Mouse (Mus musculus) heart, embryonic 12.5 days (tissue): ENCODE measurements around the gene Atp6v0a1. TPM values are rescaled to one million over a fixed set of nuclear protein-coding genes. Genes with fewer than 3 reads are reported as not detected.

Experiments used
- ATAC-seq: fragments of 200-750 bp; cut with Nextera tagmentation; 2 replicates; pipeline ENCODE4 v1.8.0; 2017; ENCODE audit warnings: moderate TSS enrichment, moderate library complexity; ENCODE audit not compliant: insufficient number of reproducible peaks, low FRiP score
- H3K27ac ChIP-seq: fragments of 300-500 bp; sonication (generic); 2 replicates; pipeline ENCODE4 v1.5.1; 2016; ENCODE audit warnings: mild to moderate bottlenecking, moderate library complexity; ENCODE audit not compliant: poor library complexity, severe bottlenecking
- H3K27me3 ChIP-seq: fragments of 300-500 bp; sonication (generic); replicated peaks from 2 replicates; pipeline ENCODE4 v1.6.1; 2016; ENCODE audit warnings: mild to moderate bottlenecking, moderate library complexity
- H3K36me3 ChIP-seq: fragments of 300-500 bp; sonication (generic); 2 replicates; pipeline ENCODE4 v1.6.1; 2016; ENCODE audit warnings: mild to moderate bottlenecking, moderate library complexity
- H3K4me1 ChIP-seq: fragments of 300-500 bp; sonication (generic); replicated peaks from 2 replicates; pipeline ENCODE4 v1.6.1; 2016; ENCODE audit warnings: mild to moderate bottlenecking
- H3K4me2 ChIP-seq: fragments of 300-500 bp; sonication (generic); 2 replicates; pipeline ENCODE4 v1.6.1; 2016; ENCODE audit warnings: mild to moderate bottlenecking, moderate library complexity
- H3K4me3 ChIP-seq: fragments of 300-500 bp; sonication (generic); 2 replicates; pipeline ENCODE4 v1.5.1; 2016; ENCODE audit warnings: mild to moderate bottlenecking
- H3K9ac ChIP-seq: fragments of 300-500 bp; sonication (generic); 2 replicates; pipeline ENCODE4 v1.6.1; 2016; ENCODE audit warnings: mild to moderate bottlenecking, moderate library complexity
- H3K9me3 ChIP-seq: fragments of 300-500 bp; sonication (generic); replicated peaks from 2 replicates; pipeline ENCODE4 v1.6.1; 2016; ENCODE audit warnings: mild to moderate bottlenecking, moderate library complexity
- WGBS: fragments of 180-500 bp; shearing (Covaris S2); methylation state at CpG from one replicate; pipeline ENCODE4 v1.1.7; 2016; 5-methylcytosine and 5-hydroxymethylcytosine counted together
- polyA plus RNA-seq: library from polyadenylated mRNA; unstranded; fragments of >200 nt; fragmentation: Nextera tagmentation; extraction: Ambion mirVana; gene quantifications from 2 replicates; pipeline ENCODE4 v1.2.1, GENCODE M21; 2016

Gene Atp6v0a1
- polyA plus RNA-seq, 1 experiment from 2014 or later, result 70.0 TPM

- H3K4me1 ChIP-seq, result peaks cover 42% of the 10 kb centered on the region
- H3K27ac ChIP-seq, result peak overlapping the region; percentile 74; the same call in 1 of the 2 replicates
- H3K9ac ChIP-seq, result peak overlapping the region; percentile 92; the same call in 1 of the 2 replicates
- no peak for ATAC-seq
- WGBS, result 90% methylated on average over 18 of the region's 18 CpGs
- peaks cover 5% of the 10 kb centered on the region for H3K27me3 ChIP-seq
- peaks cover 40% of the 10 kb centered on the region for H3K36me3 ChIP-seq
- peak overlapping the region; percentile 95 for H3K4me2 ChIP-seq
- H3K4me3 ChIP-seq, result no peak overlapping the region
- H3K9me3 ChIP-seq, result no peaks in the 10 kb centered on the region
Observed at GRCm38 (mm10) chr11:101085617-101086322, 76.5 kb downstream of the Atp6v0a1 start.

GRCm38 (mm10) chr11:101086323-101086674 is 77.0 kb downstream of the Atp6v0a1 start:
- Histone ChIP-seq H3K27ac (peak overlapping the region; percentile 74), H3K27me3 (no peaks in the 10 kb centered on the region), H3K9ac (peak overlapping the region; percentile 92), H3K9me3 (no peaks in the 10 kb centered on the region), H3K4me1 (peaks cover 42% of the 10 kb centered on the region), H3K36me3 (peaks cover 45% of the 10 kb centered on the region), H3K4me3 (peak overlapping the region; percentile 86), H3K4me2 (peak overlapping the region; percentile 95)
- no peak for ATAC-seq
- WGBS, result 75% methylated on average over 6 of the region's 6 CpGs

GRCm38 (mm10) chr11:101086756-101087681 is 77.8 kb downstream of the Atp6v0a1 start, which contains the start of gene Mlx:
Mlx (plus strand) TSS chr11:101087277.
- Histone ChIP-seq H3K9me3 (no peaks in the 10 kb centered on the region), H3K4me2 (peak within 1 kb of the TSS; percentile 95), H3K4me1 (peaks cover 39% of the 10 kb centered on the region), H3K27ac (peak within 1 kb of the TSS; percentile 74), H3K9ac (peak within 1 kb of the TSS; percentile 92), H3K27me3 (no peaks in the 10 kb centered on the region), H3K36me3 (peaks cover 52% of the 10 kb centered on the region), H3K4me3 (peak within 1 kb of the TSS; percentile 86)
- 2% methylated on average over 52 of the region's 52 CpGs for WGBS
- ATAC-seq, result peak; percentile 87

GRCm38 (mm10) chr11:101087682-101088055 is 78.4 kb downstream of the Atp6v0a1 start:
- H3K9me3 ChIP-seq, result no peaks in the 10 kb centered on the region
- peak overlapping the region; percentile 73 for H3K27ac ChIP-seq
- no peak for ATAC-seq
- H3K27me3 ChIP-seq, result no peaks in the 10 kb centered on the region
- peaks cover 59% of the 10 kb centered on the region for H3K36me3 ChIP-seq
- WGBS, result 14% methylated on average over 8 of the region's 8 CpGs
- peak overlapping the region; percentile 86 for H3K4me3 ChIP-seq
- peaks cover 39% of the 10 kb centered on the region for H3K4me1 ChIP-seq
- peak overlapping the region; percentile 95 for H3K4me2 ChIP-seq
- H3K9ac ChIP-seq, result peak overlapping the region; percentile 92

- no peak overlapping the region for H3K27ac ChIP-seq
- no peaks in the 10 kb centered on the region for H3K9me3 ChIP-seq
- ATAC-seq, result no peak
- H3K9ac ChIP-seq, result no peak overlapping the region
- WGBS, result 81% methylated on average over 1 of the region's 1 CpGs
- H3K36me3 ChIP-seq, result peaks cover 68% of the 10 kb centered on the region
- no peaks in the 10 kb centered on the region for H3K27me3 ChIP-seq
- H3K4me1 ChIP-seq, result peaks cover 37% of the 10 kb centered on the region
- H3K4me2 ChIP-seq, result no peak overlapping the region
- no peak overlapping the region for H3K4me3 ChIP-seq
Observed at GRCm38 (mm10) chr11:101089931-101090330, 80.7 kb downstream of the Atp6v0a1 start.

GRCm38 (mm10) chr11:101094930-101095313 is 85.7 kb downstream of the Atp6v0a1 start:
- Histone ChIP-seq H3K4me2 (peak overlapping the region; percentile 94), H3K36me3 (peaks cover 75% of the 10 kb centered on the region), H3K27me3 (no peaks in the 10 kb centered on the region), H3K4me1 (peaks cover 10% of the 10 kb centered on the region), H3K4me3 (peak overlapping the region; percentile 84), H3K9me3 (no peaks in the 10 kb centered on the region), H3K27ac (no peak overlapping the region), H3K9ac (peak overlapping the region; percentile 90)
- WGBS, result 1% methylated on average over 18 of the region's 18 CpGs
- ATAC-seq, result no peak

GRCm38 (mm10) chr11:101095314-101096024 is 86.2 kb downstream of the Atp6v0a1 start, which contains the start of gene Psmc3ip:
Psmc3ip (minus strand) TSS chr11:101095436.
- WGBS, result under 1% methylated on average over 43 of the region's 43 CpGs
- peak within 1 kb of the TSS; percentile 90 for H3K9ac ChIP-seq
- H3K4me2 ChIP-seq, result peak within 1 kb of the TSS; percentile 94
- peak within 1 kb of the TSS; percentile 84 for H3K4me3 ChIP-seq
- ATAC-seq, result peak; percentile 93
- H3K36me3 ChIP-seq, result peaks cover 75% of the 10 kb centered on the region
- peak within 1 kb of the TSS; percentile 97 for H3K27ac ChIP-seq
- no peaks in the 10 kb centered on the region for H3K27me3 ChIP-seq
- H3K4me1 ChIP-seq, result peaks cover 10% of the 10 kb centered on the region
- H3K9me3 ChIP-seq, result no peaks in the 10 kb centered on the region

- Histone ChIP-seq H3K36me3 (peaks cover 72% of the 10 kb centered on the region), H3K4me3 (no peak overlapping the region), H3K27ac (no peak overlapping the region), H3K27me3 (no peaks in the 10 kb centered on the region), H3K4me1 (peaks cover 12% of the 10 kb centered on the region), H3K9ac (0 out of 2 replicates have a peak overlapping the region, but pooled peaks have one; percentile 27), H3K4me2 (no peak overlapping the region), H3K9me3 (no peaks in the 10 kb centered on the region)
- 90% methylated on average over 8 of the region's 8 CpGs for WGBS
- ATAC-seq, result no peak
Observed at GRCm38 (mm10) chr11:101098231-101098630, 89.0 kb downstream of the Atp6v0a1 start.

GRCm38 (mm10) chr11:101103011-101103410 is 93.8 kb downstream of the Atp6v0a1 start:
- 88% methylated on average over 5 of the region's 5 CpGs for WGBS
- ATAC-seq, result no peak
- Histone ChIP-seq H3K9me3 (no peaks in the 10 kb centered on the region), H3K4me1 (0 out of 2 replicates have a peak, but pooled peaks cover 3% of the 10 kb centered on the region), H3K27ac (no peak overlapping the region), H3K4me3 (no peak overlapping the region), H3K27me3 (no peaks in the 10 kb centered on the region), H3K36me3 (peaks cover 71% of the 10 kb centered on the region), H3K4me2 (no peak overlapping the region), H3K9ac (no peak overlapping the region)

- H3K27ac ChIP-seq, result no peak overlapping the region
- WGBS, result 87% methylated on average over 4 of the region's 4 CpGs
- ATAC-seq, result no peak
Observed at GRCm38 (mm10) chr11:101109351-101109750, 100.1 kb downstream of the Atp6v0a1 start.

More at GRCm38 (mm10) chr11:101109351-101109750, 100.1 kb downstream of the Atp6v0a1 start:
- H3K36me3 ChIP-seq, result peaks cover 16% of the 10 kb centered on the region
- no peak overlapping the region for H3K4me3 ChIP-seq
- no peaks in the 10 kb centered on the region for H3K9me3 ChIP-seq
- no peak overlapping the region for H3K9ac ChIP-seq
- no peaks in the 10 kb centered on the region for H3K27me3 ChIP-seq
- no peaks in the 10 kb centered on the region; the same call in 1 of the 2 replicates for H3K4me1 ChIP-seq
- no peak overlapping the region for H3K4me2 ChIP-seq
